Mouse (Mus musculus) lung, postnatal 0 days (tissue): ENCODE data around the gene Prph2.

Source experiments
- CTCF ChIP-seq: IDR thresholded peaks from 2 replicates; pipeline ENCODE4 v1.5.1; 2016; ENCODE audit warnings: antibody characterized with exemption, mild to moderate bottlenecking
- EP300 ChIP-seq: IDR thresholded peaks from 2 replicates; pipeline ENCODE4 v1.6.1; 2016; ENCODE audit warnings: antibody characterized with exemption, mild to moderate bottlenecking, control low read depth

DNA sequence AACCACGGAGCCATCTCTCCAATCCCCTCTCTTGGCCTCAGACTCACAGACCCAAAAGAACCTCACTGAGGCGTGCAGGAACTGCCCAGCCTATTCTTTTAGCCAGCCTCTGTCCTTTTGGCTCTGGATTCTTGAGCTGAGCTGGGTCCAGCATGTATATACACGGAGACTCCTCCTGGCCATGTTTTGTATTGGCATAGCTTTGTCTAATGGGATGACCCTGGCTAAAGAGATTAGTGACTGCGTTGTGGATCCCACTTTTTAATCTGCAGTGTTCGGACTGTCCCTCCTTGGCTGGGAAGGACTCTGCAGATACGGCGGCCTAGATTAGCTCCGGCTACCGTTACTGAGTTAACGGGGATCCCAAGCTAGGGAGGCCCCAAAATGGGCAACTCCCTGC lies at the start of gene Prph2:
- TF ChIP-seq EP300 (no peak), CTCF (no peak)
